Mouse (Mus musculus) forebrain, embryonic 11.5 days (tissue): Measurements from ENCODE around the gene Ghdc. TPM values are rescaled to one million over a fixed set of nuclear protein-coding genes. Genes with fewer than 3 reads are reported as not detected.

Source experiments
- ATAC-seq: fragments of 200-750 bp; cut with Nextera tagmentation; replicated peaks from 2 replicates; pipeline ENCODE4 v1.8.0; 2017; ENCODE audit warnings: moderate TSS enrichment; ENCODE audit not compliant: low FRiP score
- DNase-seq: peaks from one replicate; pipeline ENCODE4 v3.0.0-alpha.2; 2017; ENCODE audit warnings: low spot score
- H3K27ac ChIP-seq: fragments of 300-500 bp; sonication (generic); 2 replicates; pipeline ENCODE4 v1.5.1; 2014; ENCODE audit warnings: low read depth, low read length
- H3K27me3 ChIP-seq: fragments of 300-500 bp; sonication (generic); 2 replicates; pipeline ENCODE4 v1.6.1; 2014; ENCODE audit warnings: mild to moderate bottlenecking, low read length, mixed read lengths; ENCODE audit not compliant: control insufficient read depth, insufficient read depth
- H3K36me3 ChIP-seq: fragments of 300-500 bp; sonication (generic); 2 replicates; pipeline ENCODE4 v1.6.1; 2014; ENCODE audit warnings: mild to moderate bottlenecking, low read length, moderate library complexity, mixed read lengths; ENCODE audit not compliant: control insufficient read depth, insufficient read depth
- H3K4me1 ChIP-seq: fragments of 300-500 bp; sonication (generic); replicated peaks from 2 replicates; pipeline ENCODE4 v1.6.1; 2014; ENCODE audit warnings: low read length, mixed read lengths; ENCODE audit not compliant: control insufficient read depth, insufficient read depth
- H3K4me2 ChIP-seq: fragments of 300-500 bp; sonication (generic); 2 replicates; pipeline ENCODE4 v1.6.1; 2014; ENCODE audit warnings: low read depth, mild to moderate bottlenecking, low read length, moderate library complexity, mixed read lengths; ENCODE audit not compliant: severe bottlenecking
- H3K4me3 ChIP-seq: fragments of 300-500 bp; sonication (generic); 2 replicates; pipeline ENCODE4 v1.5.1; 2014; ENCODE audit warnings: low read depth, low read length
- H3K9ac ChIP-seq: fragments of 300-500 bp; sonication (generic); 2 replicates; pipeline ENCODE4 v1.6.1; 2014; ENCODE audit warnings: low read length
- H3K9me3 ChIP-seq: fragments of 300-500 bp; sonication (generic); 2 replicates; pipeline ENCODE4 v1.6.1; 2016; ENCODE audit warnings: low read length, mixed read lengths; ENCODE audit not compliant: control insufficient read depth
- WGBS: fragments of 180-500 bp; shearing (Covaris S2); extraction: QIAGEN DNeasy Blood & Tissue Kit; methylation state at CpG from one replicate; pipeline ENCODE4 v1.1.7; 2014; 5-methylcytosine and 5-hydroxymethylcytosine counted together
- polyA plus RNA-seq: library from polyadenylated mRNA; unstranded; fragments of >200 nt; fragmentation: Nextera tagmentation; extraction: Ambion mirVana; gene quantifications from 2 replicates; pipeline ENCODE4 v1.2.1, GENCODE M21; 2014

Gene Ghdc
- polyA plus RNA-seq, 1 experiment from 2014 or later, result 2.1 TPM

GRCm38 (mm10) chr11:100758707-100759610, 11.8 kb downstream of the Ghdc start:
- Histone ChIP-seq H3K4me3 (peak overlapping the region; percentile 35), H3K9me3 (no peaks in the 10 kb centered on the region), H3K27me3 (peaks cover 13% of the 10 kb centered on the region), H3K4me1 (peaks cover 8% of the 10 kb centered on the region; the same call in 1 of the 2 replicates), H3K36me3 (no peaks in the 10 kb centered on the region), H3K9ac (peak overlapping the region; percentile 45), H3K27ac (no peak overlapping the region), H3K4me2 (peak overlapping the region; percentile 83)
- under 1% methylated on average over 35 of the region's 35 CpGs for WGBS
- DNase-seq (peak; percentile 85), ATAC-seq (peak; percentile 54)

GRCm38 (mm10) chr11:100757566-100757965, 13.2 kb downstream of the Ghdc start:
- Histone ChIP-seq H3K4me2 (no peak overlapping the region), H3K9me3 (no peaks in the 10 kb centered on the region), H3K4me1 (peaks cover 8% of the 10 kb centered on the region; the same call in 1 of the 2 replicates), H3K27ac (no peak overlapping the region), H3K4me3 (no peak overlapping the region), H3K36me3 (no peaks in the 10 kb centered on the region), H3K27me3 (peaks cover 13% of the 10 kb centered on the region), H3K9ac (no peak overlapping the region)
- WGBS, result 92% methylated on average over 12 of the region's 12 CpGs
- DNase-seq, result no peak
- ATAC-seq, result no peak

GRCm38 (mm10) chr11:100756476-100756875, 14.3 kb downstream of the Ghdc start:
- H3K4me3 ChIP-seq, result no peak overlapping the region
- DNase-seq (no peak), ATAC-seq (no peak)
- WGBS, result 74% methylated on average over 6 of the region's 6 CpGs
- no peaks in the 10 kb centered on the region for H3K9me3 ChIP-seq
- H3K36me3 ChIP-seq, result no peaks in the 10 kb centered on the region
- peaks cover 13% of the 10 kb centered on the region for H3K27me3 ChIP-seq
- peaks cover 8% of the 10 kb centered on the region; the same call in 1 of the 2 replicates for H3K4me1 ChIP-seq
- no peak overlapping the region for H3K9ac ChIP-seq
- H3K4me2 ChIP-seq, result no peak overlapping the region
- no peak overlapping the region for H3K27ac ChIP-seq

GRCm38 (mm10) chr11:100754693-100755057, 16.1 kb downstream of the Ghdc start:
- Histone ChIP-seq H3K27ac (no peak overlapping the region), H3K36me3 (no peaks in the 10 kb centered on the region), H3K9me3 (no peaks in the 10 kb centered on the region), H3K4me3 (no peak overlapping the region), H3K4me2 (no peak overlapping the region), H3K9ac (no peak overlapping the region), H3K4me1 (peaks cover 5% of the 10 kb centered on the region; the same call in 1 of the 2 replicates), H3K27me3 (peaks cover 8% of the 10 kb centered on the region)
- no peak for DNase-seq
- 88% methylated on average over 3 of the region's 3 CpGs for WGBS
- no peak for ATAC-seq

GRCm38 (mm10) chr11:100754021-100754692, 16.6 kb downstream of the Ghdc start:
- Histone ChIP-seq H3K4me1 (peaks cover 2% of the 10 kb centered on the region; the same call in 1 of the 2 replicates), H3K27ac (no peak overlapping the region), H3K4me2 (no peak overlapping the region), H3K27me3 (peaks cover 5% of the 10 kb centered on the region), H3K9me3 (no peaks in the 10 kb centered on the region), H3K9ac (no peak overlapping the region), H3K36me3 (no peaks in the 10 kb centered on the region), H3K4me3 (no peak overlapping the region)
- WGBS, result 86% methylated on average over 12 of the region's 12 CpGs
- ATAC-seq (no peak), DNase-seq (no peak)

- no peak for DNase-seq
- Histone ChIP-seq H3K36me3 (no peaks in the 10 kb centered on the region), H3K9ac (no peak overlapping the region), H3K27me3 (no peaks in the 10 kb centered on the region), H3K4me3 (no peak overlapping the region), H3K4me1 (no peaks in the 10 kb centered on the region), H3K4me2 (no peak overlapping the region), H3K9me3 (no peaks in the 10 kb centered on the region), H3K27ac (no peak overlapping the region)
- WGBS, result 50% methylated on average over 10 of the region's 10 CpGs
- ATAC-seq, result no peak
These were observed 18.5 kb downstream of the Ghdc start for GRCm38 (mm10) chr11:100752294-100752693.

GRCm38 (mm10) chr11:100750127-100750526, 20.6 kb downstream of the Ghdc start:
- no peak overlapping the region for H3K27ac ChIP-seq
- no peaks in the 10 kb centered on the region for H3K27me3 ChIP-seq
- WGBS, result 89% methylated on average over 16 of the region's 16 CpGs
- ATAC-seq, result no peak
- H3K36me3 ChIP-seq, result no peaks in the 10 kb centered on the region
- no peaks in the 10 kb centered on the region for H3K4me1 ChIP-seq
- no peak overlapping the region for H3K4me2 ChIP-seq
- no peaks in the 10 kb centered on the region for H3K9me3 ChIP-seq
- no peak for DNase-seq
- H3K9ac ChIP-seq, result no peak overlapping the region
- no peak overlapping the region for H3K4me3 ChIP-seq

GRCm38 (mm10) chr11:100749469-100749868, 21.3 kb downstream of the Ghdc start:
- Histone ChIP-seq H3K27me3 (no peaks in the 10 kb centered on the region), H3K4me2 (no peak overlapping the region), H3K9ac (no peak overlapping the region), H3K27ac (no peak overlapping the region), H3K9me3 (no peaks in the 10 kb centered on the region), H3K4me1 (no peaks in the 10 kb centered on the region), H3K36me3 (no peaks in the 10 kb centered on the region), H3K4me3 (no peak overlapping the region)
- ATAC-seq (no peak), DNase-seq (no peak)
- WGBS, result 60% methylated on average over 25 of the region's 25 CpGs
